Mouse (Mus musculus) embryonic facial prominence, embryonic 10.5 days (tissue): ENCODE measurements around the gene Parn. TPM values are rescaled to one million over a fixed set of nuclear protein-coding genes. Genes with fewer than 3 reads are reported as not detected.

Experiments
- DNase-seq: peaks from one replicate; pipeline ENCODE4 v3.0.0-alpha.2; 2017; ENCODE audit warnings: low spot score
- H3K27ac ChIP-seq: fragments of 300-500 bp; sonication (generic); replicated peaks from 2 replicates; pipeline ENCODE4 v1.5.1; 2016; ENCODE audit warnings: mild to moderate bottlenecking
- H3K27me3 ChIP-seq: fragments of 300-500 bp; sonication (generic); replicated peaks from 2 replicates; pipeline ENCODE4 v1.6.1; 2016; ENCODE audit warnings: low read depth, mild to moderate bottlenecking; ENCODE audit not compliant: poor library complexity, severe bottlenecking
- H3K36me3 ChIP-seq: fragments of 300-500 bp; sonication (generic); replicated peaks from 2 replicates; pipeline ENCODE4 v1.6.1; 2016; ENCODE audit warnings: mild to moderate bottlenecking, moderate library complexity
- H3K4me1 ChIP-seq: fragments of 300-500 bp; sonication (generic); 2 replicates; pipeline ENCODE4 v1.6.1; 2016
- H3K4me3 ChIP-seq: fragments of 300-500 bp; sonication (generic); 2 replicates; pipeline ENCODE4 v1.5.1; 2016; ENCODE audit warnings: mild to moderate bottlenecking, moderate library complexity
- H3K9me3 ChIP-seq: fragments of 300-500 bp; sonication (generic); 2 replicates; pipeline ENCODE4 v1.6.1; 2016; ENCODE audit warnings: mild to moderate bottlenecking
- WGBS: fragments of 180-500 bp; shearing (Covaris S2); methylation state at CpG from one replicate; pipeline ENCODE4 v1.1.7; 2016; 5-methylcytosine and 5-hydroxymethylcytosine counted together
- polyA plus RNA-seq: library from polyadenylated mRNA; unstranded; fragments of >200 nt; fragmentation: Nextera tagmentation; extraction: Ambion mirVana; gene quantifications from 2 replicates; pipeline ENCODE4 v1.2.1, GENCODE M21; 2016

Parn gene
- polyA plus RNA-seq, 1 experiment from 2014 or later: 45.3 TPM

- peaks cover 15% of the 10 kb centered on the region for H3K4me1 ChIP-seq
- H3K4me3 ChIP-seq: no peak overlapping the region
- H3K9me3 ChIP-seq: no peaks in the 10 kb centered on the region
- H3K27ac ChIP-seq: no peak overlapping the region; the same call in 1 of the 2 replicates
- 56% methylated on average over 13 of the region's 13 CpGs for WGBS
- DNase-seq: no peak
- H3K36me3 ChIP-seq: peaks cover 8% of the 10 kb centered on the region; the same call in 1 of the 2 replicates
- H3K27me3 ChIP-seq: no peaks in the 10 kb centered on the region
Measured at GRCm38 (mm10) chr16:13538213-13538932, 129.6 kb downstream of the Parn start.

- no peak for DNase-seq
- Histone ChIP-seq H3K27me3 (no peaks in the 10 kb centered on the region), H3K27ac (no peak overlapping the region), H3K4me1 (peaks cover 15% of the 10 kb centered on the region), H3K4me3 (no peak overlapping the region), H3K36me3 (peaks cover 8% of the 10 kb centered on the region; the same call in 1 of the 2 replicates), H3K9me3 (no peaks in the 10 kb centered on the region)
- 85% methylated on average over 7 of the region's 7 CpGs for WGBS
Measured at GRCm38 (mm10) chr16:13536404-13536803, 131.6 kb downstream of the Parn start.

- Histone ChIP-seq H3K4me1 (peaks cover 15% of the 10 kb centered on the region), H3K36me3 (peaks cover 8% of the 10 kb centered on the region; the same call in 1 of the 2 replicates), H3K27me3 (no peaks in the 10 kb centered on the region), H3K9me3 (no peaks in the 10 kb centered on the region), H3K4me3 (no peak overlapping the region), H3K27ac (no peak overlapping the region)
- no peak for DNase-seq
- WGBS: 80% methylated on average over 12 of the region's 12 CpGs
Measured at GRCm38 (mm10) chr16:13535856-13536255, 132.1 kb downstream of the Parn start.

- Histone ChIP-seq H3K27ac (no peak overlapping the region), H3K36me3 (0 out of 2 replicates have a peak, but pooled peaks cover 6% of the 10 kb centered on the region), H3K4me3 (no peak overlapping the region), H3K27me3 (no peaks in the 10 kb centered on the region), H3K4me1 (no peaks in the 10 kb centered on the region), H3K9me3 (no peaks in the 10 kb centered on the region)
- no peak for DNase-seq
Measured at GRCm38 (mm10) chr16:13532840-13533239, 135.1 kb downstream of the Parn start.

GRCm38 (mm10) chr16:13531279-13531678 lies 136.7 kb downstream of the Parn start:
- 85% methylated on average over 5 of the region's 5 CpGs for WGBS
- H3K4me3 ChIP-seq: no peak overlapping the region
- H3K27ac ChIP-seq: no peak overlapping the region
- H3K9me3 ChIP-seq: no peaks in the 10 kb centered on the region
- no peaks in the 10 kb centered on the region for H3K36me3 ChIP-seq
- no peaks in the 10 kb centered on the region for H3K4me1 ChIP-seq
- H3K27me3 ChIP-seq: no peaks in the 10 kb centered on the region
- no peak for DNase-seq

- no peaks in the 10 kb centered on the region for H3K36me3 ChIP-seq
- no peak overlapping the region for H3K27ac ChIP-seq
- 69% methylated on average over 6 of the region's 6 CpGs for WGBS
- H3K9me3 ChIP-seq: no peaks in the 10 kb centered on the region
- no peak for DNase-seq
- H3K4me1 ChIP-seq: no peaks in the 10 kb centered on the region
- no peaks in the 10 kb centered on the region for H3K27me3 ChIP-seq
- H3K4me3 ChIP-seq: no peak overlapping the region
Measured at GRCm38 (mm10) chr16:13521359-13521758, 146.6 kb downstream of the Parn start.

GRCm38 (mm10) chr16:13520301-13520700 lies 147.7 kb downstream of the Parn start:
- no peak for DNase-seq
- H3K9me3 ChIP-seq: no peaks in the 10 kb centered on the region
- no peak overlapping the region for H3K27ac ChIP-seq
- no peaks in the 10 kb centered on the region for H3K27me3 ChIP-seq
- 91% methylated on average over 6 of the region's 6 CpGs for WGBS
- no peaks in the 10 kb centered on the region for H3K36me3 ChIP-seq
- no peaks in the 10 kb centered on the region for H3K4me1 ChIP-seq
- H3K4me3 ChIP-seq: no peak overlapping the region

- no peaks in the 10 kb centered on the region for H3K36me3 ChIP-seq
- no peak for DNase-seq
- H3K9me3 ChIP-seq: no peaks in the 10 kb centered on the region
- WGBS: 53% methylated on average over 3 of the region's 3 CpGs
- H3K27ac ChIP-seq: no peak overlapping the region; the same call in 1 of the 2 replicates
- no peaks in the 10 kb centered on the region for H3K4me1 ChIP-seq
- no peak overlapping the region for H3K4me3 ChIP-seq
- H3K27me3 ChIP-seq: no peaks in the 10 kb centered on the region
Measured at GRCm38 (mm10) chr16:13516214-13516613, 151.8 kb downstream of the Parn start.

- Histone ChIP-seq H3K4me3 (no peak overlapping the region), H3K27ac (no peak overlapping the region), H3K36me3 (no peaks in the 10 kb centered on the region), H3K27me3 (no peaks in the 10 kb centered on the region), H3K4me1 (no peaks in the 10 kb centered on the region), H3K9me3 (no peaks in the 10 kb centered on the region)
- WGBS: 88% methylated on average over 7 of the region's 7 CpGs
- DNase-seq: no peak
Measured at GRCm38 (mm10) chr16:13515524-13515923, 152.4 kb downstream of the Parn start.

- no peaks in the 10 kb centered on the region for H3K4me1 ChIP-seq
- 82% methylated on average over 5 of the region's 5 CpGs for WGBS
- no peak for DNase-seq
- H3K36me3 ChIP-seq: no peaks in the 10 kb centered on the region
- no peak overlapping the region for H3K27ac ChIP-seq
- H3K27me3 ChIP-seq: no peaks in the 10 kb centered on the region
- H3K9me3 ChIP-seq: no peaks in the 10 kb centered on the region
- no peak overlapping the region for H3K4me3 ChIP-seq
Measured at GRCm38 (mm10) chr16:13505055-13505454, 162.9 kb downstream of the Parn start.

GRCm38 (mm10) chr16:13504476-13504875 lies 163.5 kb downstream of the Parn start:
- 87% methylated on average over 3 of the region's 3 CpGs for WGBS
- H3K4me3 ChIP-seq: no peak overlapping the region
- no peak for DNase-seq
- H3K4me1 ChIP-seq: no peaks in the 10 kb centered on the region
- H3K36me3 ChIP-seq: no peaks in the 10 kb centered on the region
- H3K9me3 ChIP-seq: no peaks in the 10 kb centered on the region
- H3K27ac ChIP-seq: no peak overlapping the region
- no peaks in the 10 kb centered on the region for H3K27me3 ChIP-seq

GRCm38 (mm10) chr16:13498923-13499322 lies 169.0 kb downstream of the Parn start:
- WGBS: 60% methylated on average over 3 of the region's 3 CpGs
- Histone ChIP-seq H3K4me1 (0 out of 2 replicates have a peak, but pooled peaks cover 3% of the 10 kb centered on the region), H3K4me3 (no peak overlapping the region), H3K27ac (no peak overlapping the region), H3K27me3 (no peaks in the 10 kb centered on the region), H3K9me3 (no peaks in the 10 kb centered on the region), H3K36me3 (no peaks in the 10 kb centered on the region)
- no peak for DNase-seq

- H3K4me1 ChIP-seq: 0 out of 2 replicates have a peak, but pooled peaks cover 3% of the 10 kb centered on the region
- H3K4me3 ChIP-seq: no peak overlapping the region
- no peak for DNase-seq
- no peak overlapping the region for H3K27ac ChIP-seq
- no peaks in the 10 kb centered on the region for H3K9me3 ChIP-seq
- WGBS: 84% methylated on average over 3 of the region's 3 CpGs
- H3K36me3 ChIP-seq: no peaks in the 10 kb centered on the region
- no peaks in the 10 kb centered on the region for H3K27me3 ChIP-seq
Measured at GRCm38 (mm10) chr16:13493981-13494380, 174.0 kb downstream of the Parn start.
